Mouse (Mus musculus): ENCODE results near the gene Reps2.
A peak's percentile ranks its signal among the peaks of the same experiment; 100 is the strongest.

Reps2 gene

DNA sequence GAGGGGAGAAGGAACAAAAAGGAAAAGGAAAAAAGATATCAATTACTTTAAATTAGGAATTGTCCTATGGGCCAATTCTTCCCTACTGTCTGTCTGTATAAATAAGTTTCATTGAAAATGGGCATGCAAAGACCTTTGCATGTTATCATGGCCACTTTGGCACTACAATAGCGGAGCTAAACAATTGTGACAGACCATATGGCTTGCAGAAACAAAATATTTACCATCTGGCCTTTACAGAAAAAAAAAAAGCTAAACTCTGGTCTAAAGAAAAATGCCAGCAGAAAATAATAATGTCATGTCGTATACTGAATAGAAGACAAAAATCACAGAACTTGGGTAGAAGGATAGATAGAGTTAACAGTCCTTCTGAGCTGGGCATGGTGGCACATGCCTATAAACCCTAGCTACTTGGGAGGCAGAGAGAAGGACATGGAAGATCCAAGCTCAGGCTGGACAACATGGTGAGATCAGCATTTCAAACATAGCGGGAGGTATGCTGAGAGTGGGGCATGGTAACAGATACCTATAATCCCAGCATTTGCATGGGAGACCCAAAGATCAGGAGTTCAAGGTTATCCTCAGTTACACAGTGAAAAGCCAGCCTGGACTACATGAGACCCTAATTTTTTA, 54.2 kb downstream of the Reps2 start:
- no peak for DNase-seq (ENCODE audit: low spot score in 2 of 2)

DNA sequence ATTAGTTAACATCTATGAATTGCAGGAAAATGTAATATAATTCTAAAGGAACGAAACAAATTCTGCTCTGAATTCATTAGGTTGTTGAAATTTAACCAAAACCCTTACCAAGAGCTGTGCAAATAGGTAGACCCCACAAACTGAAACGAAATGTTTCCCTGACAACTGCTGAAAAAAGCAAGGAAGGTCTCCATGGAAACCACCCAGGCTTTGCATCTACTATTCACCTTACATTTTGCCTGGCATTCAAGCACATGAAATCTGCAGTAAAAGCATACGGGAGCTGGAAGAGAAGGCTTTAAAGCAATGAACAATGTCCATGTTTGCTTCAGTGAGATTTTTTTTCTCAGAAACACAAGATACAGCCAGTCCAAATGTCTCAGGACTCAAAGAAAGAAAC, 59.1 kb downstream of the Reps2 start:
- peak; percentile 37 to 53 for DNase-seq (ENCODE audit: low spot score in 2 of 2)

GRCm38 (mm10) chrX:162580521-162580920, 62.9 kb downstream of the Reps2 start:
- no peak for DNase-seq (ENCODE audit: low spot score in 2 of 2)

DNA sequence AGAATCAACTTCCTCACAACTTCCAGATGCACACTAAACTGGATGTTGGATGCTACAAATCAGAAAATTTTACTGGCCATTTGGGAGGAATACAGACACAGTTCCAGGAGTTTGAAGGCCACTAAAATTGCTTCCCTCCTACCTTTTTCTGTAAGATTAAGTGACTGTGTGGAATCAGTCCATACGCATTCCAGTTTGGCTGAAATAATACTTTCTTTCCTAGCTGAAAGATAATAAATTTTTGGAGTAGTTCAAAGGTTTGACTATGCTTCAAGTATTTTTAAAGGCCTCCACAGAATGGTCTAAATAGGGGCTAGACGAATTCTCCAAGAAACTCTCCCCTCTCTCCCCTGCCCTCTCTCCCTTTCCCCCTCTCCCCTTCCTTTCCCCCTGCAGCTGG, 75.0 kb downstream of the Reps2 start:
- DNase-seq (ENCODE audit: low spot score in 2 of 2) = no peak

DNA sequence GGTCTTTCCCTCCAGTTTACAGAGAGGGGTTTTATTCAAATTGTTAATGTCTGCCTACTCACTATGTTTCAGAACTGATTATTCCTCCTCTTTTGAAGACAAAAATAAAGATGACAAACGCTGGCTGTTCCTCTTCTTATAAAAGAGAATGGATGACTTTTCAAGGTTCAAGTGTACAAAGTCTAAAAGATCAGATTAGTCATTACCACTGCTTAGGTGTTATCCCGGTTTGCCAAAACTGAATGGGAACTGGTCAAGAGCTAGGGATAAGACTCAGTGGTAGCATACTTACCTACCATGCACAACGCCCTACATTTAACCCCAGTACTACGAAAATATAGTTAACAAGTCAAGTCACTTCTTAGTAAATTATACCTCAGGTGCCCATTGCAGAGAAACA, 77.9 kb downstream of the Reps2 start:
- DNase-seq (ENCODE audit: low spot score in 2 of 2) = no peak

GRCm38 (mm10) chrX:162556459-162556841, 87.0 kb downstream of the Reps2 start:
- DNase-seq (ENCODE audit: low spot score in 2 of 2) = peak; percentile 34 to 68

DNA sequence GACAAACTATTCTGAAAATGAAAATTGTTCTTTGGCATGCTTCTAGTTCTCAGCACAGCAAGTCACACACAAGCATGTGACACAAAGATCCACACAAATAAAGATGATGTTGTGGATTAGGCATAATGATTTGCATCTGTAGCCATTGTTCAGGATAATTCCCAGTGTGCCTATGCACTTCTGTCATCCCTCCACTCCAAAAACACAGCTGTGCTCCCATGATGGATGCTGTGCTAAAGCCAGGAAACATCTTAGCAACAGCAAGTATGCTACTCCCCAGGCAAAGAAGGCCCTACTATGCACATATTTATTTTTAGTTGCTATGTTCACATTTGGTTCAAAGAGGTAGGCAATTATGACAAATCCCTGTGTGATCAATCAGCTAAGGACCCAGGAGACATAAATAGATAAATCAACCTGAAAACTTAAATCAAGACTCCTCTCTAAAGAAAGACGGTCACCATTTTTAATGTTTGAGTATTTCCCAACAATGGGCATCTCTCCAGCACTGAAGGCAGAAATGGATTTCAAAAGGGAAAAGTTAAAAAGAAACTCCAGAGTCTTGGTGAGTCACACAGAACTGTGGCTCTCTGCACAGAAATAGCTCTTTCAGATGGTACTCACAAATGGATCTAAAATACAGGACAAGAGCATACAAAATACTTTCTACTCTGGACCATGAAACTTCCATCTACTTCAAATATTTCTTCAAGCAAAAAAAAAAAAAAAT, 87.6 kb downstream of the Reps2 start:
- DNase-seq (ENCODE audit: low spot score in 2 of 2) = no peak

DNA sequence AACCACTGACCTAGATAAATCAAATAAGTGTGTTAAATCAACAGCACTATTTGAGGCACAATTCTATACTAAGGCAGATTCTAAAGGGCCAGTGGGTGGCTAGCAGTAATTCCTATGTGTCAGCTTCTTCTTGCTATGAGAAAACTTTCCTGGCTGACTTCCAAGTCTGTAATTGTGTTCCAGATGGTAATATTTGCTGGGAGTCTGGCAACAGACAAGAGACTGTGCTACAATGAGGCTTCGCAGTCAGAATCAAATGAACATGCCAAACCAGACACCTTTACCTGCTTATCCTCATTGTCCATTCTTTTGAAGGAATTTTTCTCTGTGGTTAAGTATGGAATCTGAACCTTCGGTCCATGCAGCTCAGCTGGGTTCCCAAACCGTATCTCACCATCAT, 88.9 kb downstream of the Reps2 start:
- DNase-seq (ENCODE audit: low spot score in 2 of 2) = no peak

DNA sequence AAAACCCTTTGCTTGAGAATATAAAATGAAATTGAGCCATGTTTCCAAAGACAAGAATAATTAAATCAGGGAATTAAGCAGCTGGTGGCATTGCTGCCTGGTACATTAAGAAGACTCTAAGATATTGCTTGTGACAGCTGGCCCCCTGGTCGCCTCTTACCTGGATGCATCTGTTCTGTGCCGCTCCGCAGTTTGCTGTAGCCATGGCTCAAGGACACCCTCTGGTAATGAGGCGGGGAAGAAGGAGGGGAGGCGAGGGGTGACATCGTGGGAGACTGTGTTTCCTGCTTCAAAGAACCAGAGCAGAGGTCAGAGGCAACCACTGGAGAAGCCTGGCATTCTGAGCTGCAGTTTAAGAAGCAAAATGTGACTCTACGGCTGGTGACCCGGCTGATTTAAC, 91.1 kb downstream of the Reps2 start:
- no peak for DNase-seq (ENCODE audit: low spot score in 2 of 2)

- DNase-seq (ENCODE audit: low spot score in 2 of 2) = no peak
Observed at GRCm38 (mm10) chrX:162545037-162545436, 98.4 kb downstream of the Reps2 start.

- DNase-seq (ENCODE audit: low spot score in 2 of 2) = no peak
Observed at GRCm38 (mm10) chrX:162542576-162543227, 100.7 kb downstream of the Reps2 start.

DNA sequence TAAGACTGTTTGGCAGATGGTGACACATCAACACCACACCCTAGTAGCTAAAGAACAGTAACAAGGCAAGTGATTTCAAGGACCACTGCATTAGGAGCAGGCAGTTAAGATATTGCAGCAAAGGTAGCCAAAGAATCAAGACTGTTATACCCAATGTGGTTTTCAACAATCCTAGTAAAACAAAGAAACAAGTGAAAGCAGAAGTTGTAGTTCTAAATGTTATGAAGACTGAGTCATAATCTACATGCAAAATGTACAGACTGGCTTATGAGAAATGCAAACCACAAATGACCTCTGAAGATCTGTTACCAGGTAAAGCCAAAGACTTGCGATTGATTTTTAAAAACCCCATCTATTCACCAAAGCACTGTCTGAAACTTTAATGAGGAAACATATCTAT, 101.5 kb downstream of the Reps2 start:
- DNase-seq (ENCODE audit: low spot score in 2 of 2) = no peak

GRCm38 (mm10) chrX:162531016-162531415, 112.4 kb downstream of the Reps2 start:
- DNase-seq (ENCODE audit: low spot score in 2 of 2) = no peak

DNA sequence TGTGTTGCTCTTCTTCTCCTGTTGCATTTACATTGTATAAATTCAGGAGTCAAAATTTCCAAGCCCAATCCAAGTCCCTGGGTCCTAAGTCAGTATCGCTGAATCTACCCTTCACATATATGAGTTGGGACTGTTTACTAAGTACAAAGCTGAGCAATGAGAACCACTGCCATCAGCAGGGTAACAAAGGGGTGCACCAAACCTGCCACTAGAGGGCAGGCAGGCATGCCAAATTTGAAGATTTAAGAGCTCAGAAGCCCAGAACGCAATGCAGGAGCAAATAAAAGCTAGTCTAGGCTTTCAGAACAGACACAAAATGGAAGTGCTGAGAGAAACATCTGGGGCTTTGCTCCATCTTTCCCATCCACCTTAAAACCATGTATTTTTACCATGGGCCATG, 116.2 kb downstream of the Reps2 start:
- DNase-seq (ENCODE audit: low spot score in 2 of 2) = peak; percentile 41 to 71

DNA sequence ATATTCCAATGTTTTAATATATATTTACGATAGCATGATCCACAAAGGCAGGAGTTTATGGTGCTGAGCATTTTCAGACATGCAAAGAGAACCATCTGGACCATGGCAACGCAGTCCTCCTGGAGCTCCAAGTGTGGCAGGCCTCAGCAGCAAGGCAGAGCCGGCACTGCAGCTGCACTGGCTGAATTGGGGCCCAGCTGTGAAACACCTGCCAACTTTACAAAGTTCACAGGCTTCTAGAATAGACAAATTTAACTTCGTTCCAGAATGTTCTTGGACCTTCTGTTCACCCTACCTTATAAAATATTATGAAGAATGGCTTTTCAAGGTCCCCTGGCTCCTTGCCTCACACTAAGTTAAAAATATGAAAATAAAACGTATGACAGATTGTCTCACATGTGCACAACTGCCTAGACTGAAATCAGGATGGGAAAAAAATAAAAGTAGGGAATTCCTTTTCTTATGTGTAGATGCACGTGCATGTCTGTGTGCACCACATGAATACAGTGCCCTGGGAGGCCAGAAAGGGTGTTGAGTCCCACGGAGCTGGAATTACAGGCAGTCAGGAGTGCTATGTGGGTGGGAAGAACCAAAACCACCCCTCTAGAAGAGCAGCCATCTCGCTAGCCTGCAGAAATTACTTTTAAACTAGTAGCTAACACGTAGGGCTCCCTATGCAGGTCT, 121.5 kb downstream of the Reps2 start:
- DNase-seq (ENCODE audit: low spot score in 2 of 2) = peak in 1 of 2 experiments; percentile 34

DNA sequence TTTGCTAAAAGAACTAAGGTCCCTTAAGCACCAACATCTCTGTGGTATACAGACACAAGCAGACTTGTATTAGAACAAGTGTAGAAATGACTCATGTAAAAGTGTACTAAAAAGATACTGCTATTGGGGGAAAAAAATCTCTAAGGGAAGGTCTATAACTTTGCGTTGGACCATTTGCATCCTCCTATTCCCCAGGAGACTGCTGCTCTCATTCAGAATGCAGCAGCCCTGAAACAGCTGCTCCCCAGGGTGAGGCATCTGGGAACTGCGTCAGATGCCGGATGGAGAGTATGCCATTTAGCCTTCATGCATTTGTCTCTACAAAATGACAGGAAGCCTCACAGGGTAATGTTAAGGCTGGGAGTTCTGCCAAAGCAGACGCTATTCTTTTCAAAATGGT, 122.3 kb downstream of the Reps2 start:
- peak; percentile 43 to 47 for DNase-seq (ENCODE audit: low spot score in 2 of 2)

DNA sequence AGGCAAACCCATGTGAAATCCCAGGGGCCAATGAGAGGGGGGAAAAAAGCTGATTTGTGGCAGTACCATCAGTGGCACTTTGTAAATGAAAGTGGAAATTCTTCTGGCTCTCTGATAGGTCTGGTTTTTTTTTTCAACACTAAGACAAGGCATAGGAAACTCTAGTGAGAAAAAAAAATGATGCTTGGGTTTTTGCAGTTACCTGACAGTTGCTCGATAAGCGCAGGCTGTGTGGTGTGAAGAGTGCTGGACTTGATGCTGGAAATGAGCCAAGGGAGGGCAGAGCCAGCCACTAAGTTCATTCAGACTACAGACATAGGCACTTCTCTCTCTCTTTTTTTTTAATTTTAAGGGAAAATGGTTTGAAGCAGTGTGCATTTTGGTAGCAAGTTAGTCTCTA, 123.1 kb downstream of the Reps2 start:
- no peak for DNase-seq (ENCODE audit: low spot score in 2 of 2)

- DNase-seq (ENCODE audit: low spot score in 2 of 2) = no peak
Observed at GRCm38 (mm10) chrX:162510426-162510980, 132.9 kb downstream of the Reps2 start.

DNA sequence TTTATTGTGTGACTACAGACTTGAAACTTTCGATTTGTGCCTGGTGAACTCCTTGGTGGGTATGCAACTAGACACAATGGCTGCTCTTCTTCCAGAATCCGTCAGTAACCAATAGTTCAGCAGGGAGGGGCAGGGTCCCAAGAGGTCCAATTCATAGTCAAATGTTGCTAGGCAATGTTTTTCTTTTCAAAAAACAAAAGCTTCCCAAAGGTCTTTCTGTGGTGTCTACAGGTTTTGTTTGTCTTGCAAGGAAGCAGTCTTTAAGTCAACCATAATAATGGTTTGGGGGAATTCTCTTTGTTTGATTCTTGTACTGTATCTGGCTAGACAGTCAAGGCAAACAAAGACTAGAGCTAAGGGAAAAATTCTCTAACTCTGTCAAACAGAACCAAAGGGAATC, 138.3 kb downstream of the Reps2 start:
- DNase-seq (ENCODE audit: low spot score in 2 of 2) = no peak

GRCm38 (mm10) chrX:162503436-162503835, 140.0 kb downstream of the Reps2 start:
- DNase-seq (ENCODE audit: low spot score in 2 of 2) = peak; percentile 57 to 62

DNA sequence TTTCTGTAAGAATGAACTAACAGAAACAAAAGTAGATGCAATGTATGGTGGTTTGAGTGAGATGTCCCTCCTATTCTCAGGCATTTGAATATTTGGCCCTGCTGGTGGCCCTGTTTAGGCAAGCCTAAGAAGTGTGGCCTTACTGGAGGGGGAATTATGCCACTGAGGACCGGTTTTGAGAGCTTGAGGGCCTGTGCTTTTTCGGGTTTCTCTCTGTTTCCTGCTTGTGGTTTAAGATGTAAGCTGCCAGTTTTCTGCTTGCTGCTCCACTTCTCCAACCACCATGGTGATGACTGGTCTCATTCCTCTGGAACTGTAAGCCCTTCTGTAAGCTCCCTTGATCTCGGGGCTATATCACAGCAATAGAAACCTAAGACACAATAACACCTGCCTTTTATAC, 142.5 kb downstream of the Reps2 start:
- DNase-seq (ENCODE audit: low spot score in 2 of 2) = no peak

DNA sequence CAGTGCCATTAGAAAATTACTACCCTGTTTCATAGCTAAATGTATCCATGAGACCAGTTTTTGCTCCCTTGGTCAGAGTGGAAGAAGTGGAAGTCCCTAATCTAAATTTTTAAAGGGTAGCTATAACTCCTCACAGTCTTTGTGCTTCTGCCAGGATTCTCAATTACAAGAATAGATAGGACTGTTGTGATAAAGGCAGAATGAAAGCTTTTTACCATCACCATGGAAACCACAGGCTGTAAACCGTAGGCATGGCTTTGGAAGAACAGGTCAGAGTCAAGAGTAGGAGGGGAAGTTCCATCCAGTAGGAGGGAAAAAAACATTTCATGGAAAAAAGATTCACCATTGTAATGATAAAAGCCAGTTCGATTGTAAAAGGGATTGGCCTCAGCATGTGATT, 147.0 kb downstream of the Reps2 start:
- no peak for DNase-seq (ENCODE audit: low spot score in 2 of 2)
